Mouse (Mus musculus): ENCODE measurements around the gene Kit.

DNA sequence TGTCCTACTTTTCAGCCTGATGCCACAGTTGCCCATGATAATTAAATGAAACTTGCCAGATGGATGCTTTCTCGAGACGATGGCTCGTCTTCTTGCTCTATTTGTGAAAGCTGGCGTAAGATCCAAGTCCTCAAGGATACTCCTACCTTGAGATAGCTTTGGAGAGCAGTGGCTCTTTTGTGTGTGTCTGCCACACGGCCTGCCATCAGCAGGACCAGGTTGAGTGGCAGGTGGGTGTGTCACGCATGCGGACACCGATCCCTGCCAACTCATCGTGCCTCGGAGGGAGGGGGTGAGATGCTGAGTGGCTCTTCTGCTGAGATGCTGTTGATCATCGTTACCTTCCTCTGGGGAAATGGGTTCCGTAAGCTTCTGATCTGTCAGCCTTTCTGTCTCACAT is 60.7 kb downstream of the Kit start:
- no peak for TF ChIP-seq POLR2A (IDR thresholded peaks at IDR 0.05; ENCODE audit: insufficient read length, low read depth)
- TF ChIP-seq TCF12 (IDR thresholded peaks at IDR 0.05; ENCODE audit: insufficient read depth, poor library complexity, severe bottlenecking) = no peak
- no peak for TF ChIP-seq MAX (IDR thresholded peaks at IDR 0.05; ENCODE audit: low read depth)
- TF ChIP-seq CEBPB (IDR thresholded peaks at IDR 0.05; ENCODE audit: insufficient read depth, poor library complexity, severe bottlenecking) = no peak
- TF ChIP-seq USF1 (IDR thresholded peaks at IDR 0.05; ENCODE audit: low read depth) = no peak

All from myocyte (in vitro differentiated cells).